Mouse (Mus musculus): ENCODE measurements around the gene Pecr. TPM values are rescaled to one million over a fixed set of nuclear protein-coding genes. Genes with fewer than 3 reads are reported as not detected.
"Not testable (repeated sequence)": the region's sequence is repeated elsewhere in the genome, so short reads cannot be mapped to it uniquely, and the experiment has no call there.

Pecr gene
- polyA plus RNA-seq, 1 experiment from 2014 or later = 29.1 TPM

GRCm38 (mm10) chr1:72227546-72227945, 56.6 kb downstream of the Pecr start:
- Histone ChIP-seq H3K9me3 (no peaks in the 10 kb centered on the region), H3K4me1 (no peaks in the 10 kb centered on the region), H3K27ac (no peak overlapping the region), H3K27me3 (peaks cover 22% of the 10 kb centered on the region), H3K36me3 (no peaks in the 10 kb centered on the region), H3K4me3 (no peak overlapping the region), H3K4me2 (replicated peaks) (no peak overlapping the region), H3K9ac (no peak overlapping the region)
- 88% methylated on average over 5 of the region's 5 CpGs for WGBS
- no peak for ATAC-seq (ENCODE audit: insufficient number of reproducible peaks, insufficient read depth, low FRiP score, low TSS enrichment)

- ATAC-seq (ENCODE audit: insufficient number of reproducible peaks, insufficient read depth, low FRiP score, low TSS enrichment) = no peak
- Histone ChIP-seq H3K9me3 (no peaks in the 10 kb centered on the region), H3K9ac (no peak overlapping the region), H3K4me1 (no peaks in the 10 kb centered on the region), H3K4me3 (no peak overlapping the region), H3K4me2 (replicated peaks) (no peak overlapping the region), H3K27me3 (peaks cover 22% of the 10 kb centered on the region), H3K27ac (no peak overlapping the region), H3K36me3 (no peaks in the 10 kb centered on the region)
- WGBS = 44% methylated on average over 4 of the region's 4 CpGs
Measured at GRCm38 (mm10) chr1:72226887-72227481, 57.1 kb downstream of the Pecr start.

DNA sequence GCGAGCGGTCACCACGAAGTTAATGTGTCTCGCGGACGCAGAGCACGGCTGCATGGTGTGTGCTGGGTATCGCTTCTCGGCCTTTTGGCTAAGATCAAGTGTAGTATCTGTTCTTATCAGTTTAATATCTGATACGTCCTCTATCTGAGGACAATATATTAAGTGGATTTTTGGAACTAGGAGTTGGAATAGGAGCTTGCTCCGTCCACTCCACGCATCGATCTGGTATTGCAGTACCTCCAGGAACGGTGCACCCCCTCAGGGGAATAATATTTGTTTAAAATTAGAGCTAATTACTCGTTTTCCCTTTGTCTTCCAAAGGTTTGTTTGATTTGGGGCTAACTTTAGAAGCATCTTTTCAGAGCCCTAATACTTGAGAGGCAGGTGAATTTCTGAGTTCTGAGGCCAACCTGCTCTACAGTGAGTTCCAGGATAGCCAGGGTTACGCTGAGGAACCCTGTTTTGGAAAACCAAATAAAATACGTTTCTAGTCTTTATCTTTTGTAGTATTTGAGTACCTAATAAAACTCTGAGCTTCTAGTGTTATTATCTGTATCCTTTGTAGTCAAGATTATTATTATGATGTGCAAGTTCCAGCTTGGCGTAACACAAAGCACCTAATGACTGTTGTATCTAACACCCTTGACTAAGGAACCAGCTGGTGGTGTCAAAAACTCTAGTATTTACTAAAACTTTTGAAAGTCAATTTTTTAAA, 57.8 kb downstream of the Pecr start:
- Histone ChIP-seq H3K36me3 (no peaks in the 10 kb centered on the region), H3K4me2 (replicated peaks) (peak overlapping the region; percentile 48), H3K4me3 (no peak overlapping the region), H3K9ac (no peak overlapping the region), H3K27me3 (peaks cover 22% of the 10 kb centered on the region), H3K4me1 (no peaks in the 10 kb centered on the region), H3K27ac (no peak overlapping the region), H3K9me3 (no peaks in the 10 kb centered on the region)
- peak; percentile 84 for ATAC-seq (ENCODE audit: insufficient number of reproducible peaks, insufficient read depth, low FRiP score, low TSS enrichment)
- WGBS = 2% methylated on average over 11 of the region's 18 CpGs

DNA sequence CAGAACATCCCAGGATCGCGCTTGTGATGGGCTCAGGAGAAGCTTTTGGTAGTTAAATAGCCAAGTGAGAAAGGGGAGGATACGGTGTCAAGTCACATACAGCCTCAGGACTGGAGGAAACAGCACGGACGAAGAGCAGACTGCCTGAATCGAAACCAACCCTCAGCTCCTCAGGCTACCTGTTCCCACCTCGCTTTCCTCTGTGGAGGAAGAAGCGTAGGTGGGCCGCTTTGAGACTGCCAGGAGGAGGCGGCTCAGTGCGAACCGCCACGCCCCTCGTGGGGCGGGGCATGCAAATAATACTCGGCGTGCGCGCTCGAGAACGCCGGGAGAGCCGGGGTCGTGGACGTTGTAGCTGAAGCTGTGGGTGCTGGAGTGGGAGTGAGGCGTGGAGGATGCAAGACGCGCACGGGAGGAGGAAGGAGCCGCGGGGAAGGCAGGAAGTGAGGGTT, 58.4 kb downstream of the Pecr start:
- not testable (repeated sequence) for H3K4me1 ChIP-seq, H3K9ac ChIP-seq, H3K9me3 ChIP-seq, H3K27ac ChIP-seq, H3K36me3 ChIP-seq
- 1% methylated on average over 26 of the region's 31 CpGs for WGBS
- peak overlapping the region; percentile 48 for H3K4me2 ChIP-seq (replicated peaks)
- peak overlapping the region; percentile 37 for H3K4me3 ChIP-seq
- ATAC-seq (ENCODE audit: insufficient number of reproducible peaks, insufficient read depth, low FRiP score, low TSS enrichment) = peak; percentile 79
- peaks cover 22% of the 10 kb centered on the region for H3K27me3 ChIP-seq

- Histone ChIP-seq H3K4me2 (replicated peaks) (peak overlapping the region; percentile 48), H3K27ac (no peak overlapping the region), H3K4me3 (peak overlapping the region; percentile 37), H3K9ac (no peak overlapping the region), H3K36me3 (no peaks in the 10 kb centered on the region), H3K4me1 (no peaks in the 10 kb centered on the region), H3K27me3 (peaks cover 22% of the 10 kb centered on the region), H3K9me3 (no peaks in the 10 kb centered on the region)
- 7% methylated on average over 13 of the region's 13 CpGs for WGBS
- ATAC-seq (ENCODE audit: insufficient number of reproducible peaks, insufficient read depth, low FRiP score, low TSS enrichment) = no peak
Measured at GRCm38 (mm10) chr1:72225054-72225718, 58.9 kb downstream of the Pecr start.

GRCm38 (mm10) chr1:72220008-72220407, 64.1 kb downstream of the Pecr start:
- Histone ChIP-seq H3K27ac (no peak overlapping the region), H3K9ac (no peak overlapping the region), H3K4me2 (replicated peaks) (no peak overlapping the region), H3K36me3 (no peaks in the 10 kb centered on the region), H3K4me1 (no peaks in the 10 kb centered on the region), H3K4me3 (no peak overlapping the region), H3K9me3 (no peaks in the 10 kb centered on the region), H3K27me3 (peaks cover 19% of the 10 kb centered on the region)
- WGBS = 20% methylated on average over 4 of the region's 4 CpGs
- no peak for ATAC-seq (ENCODE audit: insufficient number of reproducible peaks, insufficient read depth, low FRiP score, low TSS enrichment)

- WGBS = 40% methylated on average over 2 of the region's 2 CpGs
- Histone ChIP-seq H3K4me3 (no peak overlapping the region), H3K27ac (no peak overlapping the region), H3K4me2 (replicated peaks) (no peak overlapping the region), H3K27me3 (peaks cover 10% of the 10 kb centered on the region), H3K4me1 (no peaks in the 10 kb centered on the region), H3K9ac (no peak overlapping the region), H3K36me3 (no peaks in the 10 kb centered on the region), H3K9me3 (no peaks in the 10 kb centered on the region)
- no peak for ATAC-seq (ENCODE audit: insufficient number of reproducible peaks, insufficient read depth, low FRiP score, low TSS enrichment)
Measured at GRCm38 (mm10) chr1:72219116-72219515, 65.0 kb downstream of the Pecr start.

GRCm38 (mm10) chr1:72218626-72219025, 65.5 kb downstream of the Pecr start:
- H3K4me3 ChIP-seq = no peak overlapping the region
- H3K4me1 ChIP-seq = no peaks in the 10 kb centered on the region
- no peak overlapping the region for H3K9ac ChIP-seq
- no peaks in the 10 kb centered on the region for H3K9me3 ChIP-seq
- H3K36me3 ChIP-seq = no peaks in the 10 kb centered on the region
- no peak overlapping the region for H3K27ac ChIP-seq
- peaks cover 6% of the 10 kb centered on the region; the same call in 1 of the 2 replicates for H3K27me3 ChIP-seq
- 65% methylated on average over 2 of the region's 2 CpGs for WGBS
- no peak for ATAC-seq (ENCODE audit: insufficient number of reproducible peaks, insufficient read depth, low FRiP score, low TSS enrichment)
- no peak overlapping the region for H3K4me2 ChIP-seq (replicated peaks)

- Histone ChIP-seq H3K27ac (no peak overlapping the region), H3K4me1 (no peaks in the 10 kb centered on the region), H3K36me3 (no peaks in the 10 kb centered on the region), H3K27me3 (no peaks in the 10 kb centered on the region), H3K4me3 (no peak overlapping the region), H3K9ac (no peak overlapping the region), H3K9me3 (no peaks in the 10 kb centered on the region), H3K4me2 (replicated peaks) (no peak overlapping the region)
- WGBS = 83% methylated on average over 7 of the region's 7 CpGs
- ATAC-seq (ENCODE audit: insufficient number of reproducible peaks, insufficient read depth, low FRiP score, low TSS enrichment) = no peak
Measured at GRCm38 (mm10) chr1:72216761-72217160, 67.4 kb downstream of the Pecr start.

DNA sequence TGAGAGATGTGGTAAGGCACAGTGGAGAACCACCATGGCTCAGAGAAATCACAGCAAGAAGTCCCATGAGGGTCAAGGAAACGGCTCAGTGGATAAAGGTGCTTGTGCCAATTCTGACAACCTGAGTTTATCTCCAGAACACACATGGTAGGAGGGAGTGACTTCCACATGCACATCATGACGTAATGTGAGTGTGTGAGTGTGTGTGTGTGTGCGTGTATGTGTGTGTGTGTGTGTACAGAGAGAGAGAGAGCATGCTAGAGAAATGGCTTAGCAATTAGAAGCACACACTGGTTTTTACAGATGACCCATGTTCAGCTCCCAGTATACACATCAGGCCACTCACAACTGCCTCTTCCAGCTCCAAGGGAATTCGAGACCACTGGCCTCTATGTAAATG, 68.9 kb downstream of the Pecr start:
- ATAC-seq (ENCODE audit: insufficient number of reproducible peaks, insufficient read depth, low FRiP score, low TSS enrichment) = no peak
- WGBS = 76% methylated on average over 4 of the region's 4 CpGs

GRCm38 (mm10) chr1:72214470-72214961, 69.6 kb downstream of the Pecr start:
- no peak overlapping the region for H3K9ac ChIP-seq
- no peak overlapping the region for H3K4me3 ChIP-seq
- H3K27ac ChIP-seq = no peak overlapping the region
- H3K27me3 ChIP-seq = peaks cover 8% of the 10 kb centered on the region; the same call in 1 of the 2 replicates
- 52% methylated on average over 7 of the region's 7 CpGs for WGBS
- ATAC-seq (ENCODE audit: insufficient number of reproducible peaks, insufficient read depth, low FRiP score, low TSS enrichment) = no peak
- no peaks in the 10 kb centered on the region for H3K9me3 ChIP-seq
- no peak overlapping the region for H3K4me2 ChIP-seq (replicated peaks)
- no peaks in the 10 kb centered on the region for H3K36me3 ChIP-seq
- 0 out of 2 replicates have a peak, but pooled peaks cover 4% of the 10 kb centered on the region for H3K4me1 ChIP-seq

More for the DNA sequence above, 68.9 kb downstream of the Pecr start:
- H3K36me3 ChIP-seq = no peaks in the 10 kb centered on the region
- H3K9ac ChIP-seq = no peak overlapping the region
- peaks cover 8% of the 10 kb centered on the region; the same call in 1 of the 2 replicates for H3K27me3 ChIP-seq
- 0 out of 2 replicates have a peak overlapping the region, but pooled peaks have one; percentile 30 for H3K27ac ChIP-seq
- H3K4me3 ChIP-seq = no peak overlapping the region
- 0 out of 2 replicates have a peak, but pooled peaks cover 4% of the 10 kb centered on the region for H3K4me1 ChIP-seq
- H3K4me2 ChIP-seq (replicated peaks) = no peak overlapping the region
- no peaks in the 10 kb centered on the region for H3K9me3 ChIP-seq

Data from embryonic facial prominence, embryonic 12.5 days (tissue).